ENCODE assay signal across 7 mouse cellular contexts in genomic region chr11:103015881-103016825, GRCm38 (mm10). TPM values are rescaled to one million over a fixed set of nuclear protein-coding genes. Genes with fewer than 3 reads are reported as not detected.
DNase-seq lines count a peak whose midpoint lies in the region; ATAC-seq and TF ChIP-seq lines count a peak whose summit lies in the region.

No protein-coding gene starts in this region.

- peaks cover 13% of the 10 kb centered on the region for H3K4me1 ChIP-seq in forebrain, embryonic 16.5 days (replicated peaks; ENCODE audit: control insufficient read depth, insufficient read depth, low read length)
- peaks cover 14% of the 10 kb centered on the region for H3K4me1 ChIP-seq in liver, postnatal 0 days (ENCODE audit: insufficient read depth)

- H3K27me3 ChIP-seq in forebrain, embryonic 16.5 days (replicated peaks; ENCODE audit: control insufficient read depth, insufficient read depth, low read length) = no peaks in the 10 kb centered on the region
- no peaks in the 10 kb centered on the region for H3K27me3 ChIP-seq in liver, postnatal 0 days (ENCODE audit: insufficient read depth, low read length)

- peak overlapping the region; percentile 92 for H3K9ac ChIP-seq in forebrain, embryonic 16.5 days (replicated peaks; ENCODE audit: low read depth, low read length)
- H3K9ac ChIP-seq in liver, postnatal 0 days (replicated peaks) = peak overlapping the region; percentile 81

- H3K4me2 ChIP-seq in forebrain, embryonic 16.5 days (ENCODE audit: low read length) = peak overlapping the region; percentile 82
- H3K4me2 ChIP-seq in liver, postnatal 0 days (ENCODE audit: low read depth, low read length) = peak overlapping the region; percentile 82

- H3K36me3 ChIP-seq in forebrain, embryonic 16.5 days (ENCODE audit: control insufficient read depth, insufficient read depth) = no peaks in the 10 kb centered on the region
- peaks cover 5% of the 10 kb centered on the region; the same call in 1 of the 2 replicates for H3K36me3 ChIP-seq in liver, postnatal 0 days (replicated peaks; ENCODE audit: insufficient read depth, low read length)

- H3K4me3 ChIP-seq in forebrain, embryonic 16.5 days (replicated peaks; ENCODE audit: low read length) = peak overlapping the region; percentile 75
- peak overlapping the region; percentile 74 for H3K4me3 ChIP-seq in liver, postnatal 0 days (ENCODE audit: low read depth, low read length)

- no peak for ATAC-seq in forebrain, embryonic 16.5 days
- peak; percentile 26; the same call in 1 of the 2 replicates for ATAC-seq in liver, postnatal 0 days
- ATAC-seq in megakaryocyte-erythroid progenitor cell, adult 5-6 weeks (replicated peaks; ENCODE audit: low FRiP score, low TSS enrichment, poor library complexity, severe bottlenecking) = no peak

- peak overlapping the region; percentile 93 for H3K27ac ChIP-seq in forebrain, embryonic 16.5 days (ENCODE audit: low read length)
- H3K27ac ChIP-seq in liver, postnatal 0 days (ENCODE audit: low read depth) = peak overlapping the region; percentile 85

- no peaks in the 10 kb centered on the region for H3K9me3 ChIP-seq in forebrain, embryonic 16.5 days (ENCODE audit: control insufficient read depth, low read length)
- no peaks in the 10 kb centered on the region for H3K9me3 ChIP-seq in liver, postnatal 0 days (ENCODE audit: low read length)

- DNase-seq in A20 (ENCODE audit: low read depth, low spot score) = peak; percentile 32
- peak; percentile 22 for DNase-seq in CD4-positive helper T cell, adult 2 months (ENCODE audit: low read depth, low spot score)
- DNase-seq in liver, postnatal 0 days = no peak
- DNase-seq in urinary bladder, postnatal 25 days (ENCODE audit: low spot score) = no peak
- no peak for DNase-seq in gastrocnemius, postnatal 4 days (ENCODE audit: low spot score in 2 of 2)

- WGBS in forebrain, embryonic 16.5 days = 45% methylated on average over 27 of the region's 27 CpGs
- 35% methylated on average over 27 of the region's 27 CpGs for WGBS in liver, postnatal 0 days (ENCODE audit: insufficient replicate concordance)

- no peak for TF ChIP-seq CTCF in liver, postnatal 0 days (IDR thresholded peaks at IDR 0.05; ENCODE audit: low read depth)

- TF ChIP-seq EP300 in liver, postnatal 0 days (IDR thresholded peaks at IDR 0.05; ENCODE audit: low read depth) = no peak

RNA-seq across cellular contexts. Expression of gene Nmt1, which starts 11.8 kb away (rescaled TPM):
- polyA plus RNA-seq in forebrain, embryonic 16.5 days (2015; fragmentation: Nextera tagmentation; extraction: Ambion mirVana) = 31.7 and 37.2 TPM in 2 replicates
- polyA plus RNA-seq in liver, postnatal 0 days (2015; fragmentation: Nextera tagmentation; extraction: Ambion mirVana) = 37.5 and 37.7 TPM in 2 replicates
- total RNA-seq in megakaryocyte-erythroid progenitor cell, adult 5-6 weeks (2014; fragmentation: Nextera tagmentation) = 33.2 and 36.9 TPM in 2 replicates
- total RNA-seq in megakaryocyte-erythroid progenitor cell, adult 5-6 weeks (2017) = 37.6 and 42.0 TPM in 2 replicates
- total RNA-seq in gastrocnemius, postnatal 4 days (2021) = 10 to 100 TPM; 55.9 to 59.3 TPM

RNA-seq across cellular contexts. Expression of gene Dcakd, which starts 12.0 kb away (rescaled TPM):
- polyA plus RNA-seq in forebrain, embryonic 16.5 days (2015; fragmentation: Nextera tagmentation; extraction: Ambion mirVana) = 162 and 166 TPM in 2 replicates
- polyA plus RNA-seq in liver, postnatal 0 days (2015; fragmentation: Nextera tagmentation; extraction: Ambion mirVana) = 32.3 and 32.5 TPM in 2 replicates
- 24.5 and 40.3 TPM in 2 replicates for total RNA-seq in megakaryocyte-erythroid progenitor cell, adult 5-6 weeks (2014; fragmentation: Nextera tagmentation)
- total RNA-seq in megakaryocyte-erythroid progenitor cell, adult 5-6 weeks (2017) = 4.0 and 9.3 TPM in 2 replicates
- total RNA-seq in gastrocnemius, postnatal 4 days (2021) = 10 to 100 TPM; 69.0 to 73.1 TPM

Comparison
In these comparisons a context has a peak if more than half of its experiments do, and no peak if none do; other contexts are left out.
1. DNase-seq: peak in A20 (single experiment) and CD4-positive helper T cell, adult 2 months (single experiment); none in liver, postnatal 0 days (single experiment), urinary bladder, postnatal 25 days (single experiment) and gastrocnemius, postnatal 4 days (0 of 2).